Mouse (Mus musculus): Measurements from ENCODE around the gene H2-M10.2.
A peak's percentile ranks its signal among the peaks of the same experiment; 100 is the strongest.

H2-M10.2 gene

DNA sequence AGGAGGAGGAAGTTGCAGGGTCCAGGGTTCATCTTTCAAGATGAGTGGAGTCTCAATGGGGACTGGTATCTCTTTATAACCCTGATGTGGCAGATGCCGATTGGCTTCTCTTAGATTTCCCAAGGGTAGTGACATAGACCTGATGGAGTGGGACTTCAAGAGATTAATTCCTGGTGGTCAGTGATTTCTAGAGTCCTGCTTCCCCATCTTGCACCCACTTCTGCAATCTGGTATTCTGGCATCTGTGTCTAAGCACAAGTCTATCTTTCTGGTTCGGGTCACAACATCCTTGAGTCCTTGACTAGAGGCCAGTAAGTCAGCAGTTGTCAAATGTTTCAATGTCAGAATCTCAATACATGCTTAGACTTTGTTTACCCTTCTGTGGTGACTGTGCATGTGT is at the start of gene H2-M10.2:
H2-M10.2 (minus strand) TSS at position 101 of the 400 bp plus-strand sequence.
- DNase-seq (ENCODE audit: extremely low read depth, low read depth, low spot score): no peak

DNA sequence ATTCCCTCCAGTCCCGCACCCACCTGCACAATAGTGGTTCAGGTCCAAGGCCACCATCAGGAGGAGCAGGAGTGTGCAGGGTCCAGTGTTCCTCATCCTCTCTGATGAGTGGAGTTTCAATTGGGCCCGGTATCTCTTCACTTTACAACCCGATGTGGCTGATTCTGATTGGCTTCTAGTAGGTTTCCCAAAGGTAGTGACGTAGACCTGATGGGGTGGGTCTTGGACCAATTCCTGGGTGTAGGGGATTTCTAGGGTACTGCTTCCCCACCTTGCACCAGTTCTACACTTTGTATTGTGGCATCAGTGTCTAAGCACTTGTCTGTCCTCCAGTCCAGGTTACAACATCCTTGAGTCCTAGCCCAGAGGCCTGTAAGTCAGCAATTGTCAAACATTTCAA is 39.8 kb upstream of the H2-M10.2 start, which contains the start of gene H2-M10.1:
H2-M10.1 (minus strand) TSS at position 101 of the 400 bp plus-strand sequence.
- no peak for DNase-seq (ENCODE audit: extremely low read depth, low read depth, low spot score)

DNA sequence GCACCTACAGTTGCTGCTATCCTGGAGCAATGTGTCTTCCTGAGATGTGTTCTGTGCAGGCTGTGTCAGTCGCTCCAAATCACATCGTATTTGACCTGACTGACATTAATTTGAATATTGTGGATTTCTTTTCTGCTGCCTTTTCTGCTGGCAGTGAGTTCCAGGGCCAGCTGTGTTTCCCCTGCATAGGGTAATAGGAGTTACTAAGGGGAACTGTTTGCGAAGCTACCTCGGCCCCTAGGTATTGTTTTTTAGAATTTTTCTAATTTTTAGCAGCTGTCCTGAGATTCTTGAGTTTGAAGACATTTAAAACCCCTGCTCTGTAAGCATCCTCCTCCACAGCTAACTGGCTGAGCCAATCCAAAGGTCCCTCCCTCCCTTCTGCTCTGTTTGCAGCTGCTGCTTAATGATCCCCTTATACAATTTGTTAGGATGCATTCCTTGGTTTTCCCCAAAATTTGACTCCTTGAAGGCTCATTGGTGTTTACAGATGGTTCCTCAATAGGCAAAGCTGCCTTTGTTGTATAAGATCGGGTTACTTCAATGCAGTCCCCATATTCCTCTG is 29.5 kb upstream of the H2-M10.2 start:
- no peak for DNase-seq (ENCODE audit: extremely low read depth, low read depth, low spot score)

DNA sequence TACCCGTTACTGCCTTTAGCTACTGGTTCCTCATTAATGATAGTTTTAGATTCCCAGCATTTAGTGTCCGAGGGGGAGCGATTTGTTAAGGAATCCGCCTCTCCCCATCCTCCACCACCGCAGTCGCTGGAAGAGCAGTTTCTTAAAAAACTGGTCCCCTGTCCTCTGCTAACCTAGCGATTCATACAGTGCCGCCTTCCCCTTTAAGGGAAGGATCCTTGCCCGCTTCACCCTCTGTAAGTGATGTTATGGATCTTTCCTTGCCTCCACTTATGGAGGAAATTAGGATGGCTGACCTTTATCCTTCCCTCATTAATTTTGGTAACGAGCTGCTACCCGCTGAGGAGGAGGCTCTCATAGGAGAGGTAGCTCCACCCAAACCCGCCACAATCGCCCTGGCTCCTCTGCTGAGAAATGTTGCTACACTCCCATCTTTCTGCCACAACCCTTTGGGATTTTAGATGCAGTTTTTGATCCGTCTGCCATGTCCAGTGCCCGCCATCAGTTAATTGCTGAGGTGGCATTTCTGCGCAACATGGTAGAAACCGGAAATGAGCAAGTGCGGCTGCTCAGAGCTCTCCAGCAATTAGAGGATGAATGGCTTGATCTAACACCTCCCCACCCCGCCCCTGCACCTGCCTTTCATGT is 28.9 kb upstream of the H2-M10.2 start:
- no peak for DNase-seq (ENCODE audit: extremely low read depth, low read depth, low spot score)

DNA sequence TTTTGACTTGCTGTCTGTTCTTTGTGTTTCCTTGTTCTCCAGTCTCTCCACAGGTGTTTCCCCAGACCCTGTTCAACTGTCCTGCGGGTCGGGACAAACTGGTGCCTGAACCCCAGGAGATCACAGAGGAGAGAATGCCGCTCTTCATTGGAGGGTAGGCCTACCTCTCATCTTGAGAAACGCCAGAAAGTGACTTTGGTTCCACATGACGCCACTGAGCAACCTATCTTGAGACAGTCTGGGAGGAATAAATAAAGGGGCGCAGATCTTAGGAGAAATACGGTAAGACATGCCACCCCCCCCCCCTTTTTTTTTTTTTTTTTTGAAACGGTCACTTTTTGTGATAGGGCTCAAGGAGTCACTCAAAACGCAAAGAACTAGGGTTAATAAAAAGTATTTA is 28.2 kb upstream of the H2-M10.2 start:
- no peak for DNase-seq (ENCODE audit: extremely low read depth, low read depth, low spot score)

DNA sequence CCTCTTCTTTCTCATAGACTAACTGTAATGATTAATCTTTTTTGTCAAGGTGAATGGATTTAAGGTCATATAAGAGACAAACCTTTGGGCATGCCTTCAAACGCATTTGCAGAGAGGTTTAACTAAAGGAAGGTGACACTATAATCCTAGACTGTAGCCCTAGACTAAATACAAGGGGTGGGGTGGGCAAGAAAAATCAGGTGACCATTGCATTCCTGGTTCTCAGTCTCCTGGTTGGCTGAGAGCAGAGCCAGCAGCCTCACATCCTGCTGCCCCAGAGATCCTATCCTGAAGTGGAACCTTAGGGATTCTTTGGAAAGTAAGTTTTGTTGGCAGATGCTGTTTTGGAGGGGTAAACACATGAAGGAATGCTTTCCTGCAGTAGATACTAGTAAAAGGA is 23.0 kb upstream of the H2-M10.2 start:
- DNase-seq (ENCODE audit: extremely low read depth, low read depth, low spot score): no peak

DNA sequence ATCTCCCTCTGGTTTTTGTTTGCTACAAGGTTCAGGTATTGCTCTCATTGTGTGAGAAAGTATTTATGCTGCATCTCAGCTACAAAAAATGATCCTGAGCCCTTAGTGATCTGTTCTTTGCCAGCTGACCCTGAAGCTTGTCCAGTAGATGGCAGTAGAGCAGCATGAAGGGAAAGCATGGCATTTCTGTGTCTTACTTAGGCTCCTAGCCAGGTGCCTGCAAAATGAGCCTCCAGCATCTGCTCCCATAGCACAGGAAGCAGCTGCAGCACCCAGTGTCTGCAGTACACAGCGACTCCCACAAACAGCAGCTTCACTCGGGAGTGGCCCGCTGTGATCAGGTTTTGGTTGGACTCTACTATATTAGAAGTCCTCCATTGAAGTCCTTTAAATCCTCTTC is 22.6 kb upstream of the H2-M10.2 start:
- peak; percentile 5 for DNase-seq (ENCODE audit: extremely low read depth, low read depth, low spot score)

DNA sequence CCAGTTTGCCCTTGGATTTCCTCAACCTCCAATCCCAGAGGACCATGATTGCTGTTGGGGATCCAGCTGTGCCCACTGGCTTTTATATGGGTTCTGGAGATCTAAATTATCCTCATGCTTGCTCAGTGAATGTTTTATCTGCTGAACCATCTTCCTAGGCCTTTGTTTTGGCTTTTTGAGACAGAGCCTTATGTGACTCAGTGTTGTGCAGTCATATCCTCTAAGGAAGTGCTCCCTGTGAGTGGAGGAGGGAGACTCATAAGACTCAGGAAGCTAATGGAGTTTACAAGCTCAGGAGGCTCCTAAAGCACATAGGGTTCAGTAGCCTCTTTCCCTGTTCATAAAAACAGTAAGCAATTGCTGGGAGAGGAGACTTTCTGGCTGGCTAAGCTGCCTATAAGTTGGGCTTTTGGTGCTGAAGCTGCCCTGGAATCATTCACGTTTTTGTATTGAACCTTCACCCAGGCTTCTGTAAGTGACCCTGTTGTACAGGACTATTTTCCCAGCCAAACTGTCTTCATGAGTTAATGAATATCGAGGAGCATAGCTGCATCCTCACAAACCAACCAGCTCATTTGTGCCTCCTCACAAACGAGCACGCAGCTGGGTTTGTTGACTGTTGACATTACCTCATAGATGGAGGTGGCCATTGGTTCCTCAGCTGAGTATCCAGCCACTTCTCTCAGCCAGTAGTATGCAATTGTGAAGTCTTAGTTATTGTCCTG is 4.6 kb downstream of the H2-M10.2 start:
- no peak for DNase-seq (ENCODE audit: extremely low read depth, low read depth, low spot score)

DNA sequence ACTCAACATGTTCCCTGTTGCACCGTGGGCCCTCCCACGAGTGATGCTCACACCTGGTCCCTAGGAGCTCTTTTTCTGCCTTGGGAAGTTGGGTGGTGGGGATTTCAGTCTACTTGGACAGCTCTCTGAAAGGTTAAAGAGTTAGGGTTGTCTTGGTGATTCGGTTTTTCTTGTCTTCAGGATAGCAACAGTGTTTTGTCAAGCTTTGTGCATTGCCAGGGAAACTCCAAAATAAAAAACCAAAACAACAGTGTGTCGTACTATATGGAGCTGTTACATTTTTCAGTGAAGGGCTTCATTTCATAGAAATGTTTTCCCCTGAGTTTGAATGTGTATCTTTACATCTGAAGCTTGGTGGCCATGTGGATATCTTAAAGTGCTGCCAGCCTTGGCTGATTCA is 11.5 kb downstream of the H2-M10.2 start:
- no peak for DNase-seq (ENCODE audit: extremely low read depth, low read depth, low spot score)

DNA sequence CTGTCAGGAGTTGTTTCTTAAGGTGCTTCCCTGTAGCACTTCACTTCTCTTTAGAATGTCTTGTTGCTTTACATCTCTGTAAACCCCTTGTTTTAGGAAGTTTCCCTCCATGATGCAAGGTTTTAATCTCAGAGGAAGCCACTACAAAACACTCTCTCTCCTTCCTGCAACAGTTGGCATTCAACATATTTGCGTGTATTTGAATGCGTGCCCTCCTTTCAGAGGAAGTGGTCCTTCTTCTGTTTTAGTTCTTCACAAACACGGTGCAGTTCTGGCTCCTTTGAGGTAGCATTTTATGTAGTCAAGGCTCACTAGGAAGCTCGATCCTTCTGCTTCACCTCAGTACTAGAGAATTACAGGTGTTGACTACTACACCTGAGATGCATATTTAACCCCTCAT is 12.5 kb downstream of the H2-M10.2 start:
- no peak for DNase-seq (ENCODE audit: extremely low read depth, low read depth, low spot score)

DNA sequence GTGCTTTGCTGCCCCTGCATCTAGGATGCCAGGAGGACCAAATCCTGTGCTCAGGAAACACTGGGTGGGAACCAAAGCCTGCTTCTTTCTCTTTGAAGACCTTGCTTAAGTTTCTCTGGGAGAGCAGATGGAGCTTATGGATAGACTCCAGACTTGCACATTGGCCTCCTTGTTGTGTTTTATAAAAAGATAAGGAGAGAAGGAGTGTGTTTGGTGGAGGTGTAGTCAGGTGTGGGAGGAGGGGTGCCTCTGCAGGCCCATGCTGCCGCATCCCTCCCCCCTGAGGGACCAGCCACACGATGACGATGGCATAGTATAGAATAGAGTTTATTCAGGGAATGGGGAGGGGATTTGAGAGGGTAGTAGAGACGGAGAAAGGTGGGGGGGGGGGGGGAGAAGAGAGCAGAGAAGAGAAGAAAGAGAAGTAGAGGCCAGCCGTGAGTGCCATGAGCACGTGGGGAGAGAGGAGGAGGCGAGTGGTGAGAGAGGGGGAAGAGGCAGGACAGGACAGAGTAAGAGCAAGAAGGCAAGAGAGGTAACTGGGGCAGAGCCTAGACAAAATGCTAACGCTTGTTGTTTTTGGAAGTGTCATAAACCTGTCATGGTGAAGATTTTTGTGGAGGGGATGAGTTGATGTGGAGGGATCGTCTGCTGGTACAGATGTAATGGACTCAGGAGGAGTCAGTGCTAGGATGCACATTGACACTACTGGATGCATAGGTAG is 13.5 kb downstream of the H2-M10.2 start:
- DNase-seq (ENCODE audit: extremely low read depth, low read depth, low spot score): no peak

DNA sequence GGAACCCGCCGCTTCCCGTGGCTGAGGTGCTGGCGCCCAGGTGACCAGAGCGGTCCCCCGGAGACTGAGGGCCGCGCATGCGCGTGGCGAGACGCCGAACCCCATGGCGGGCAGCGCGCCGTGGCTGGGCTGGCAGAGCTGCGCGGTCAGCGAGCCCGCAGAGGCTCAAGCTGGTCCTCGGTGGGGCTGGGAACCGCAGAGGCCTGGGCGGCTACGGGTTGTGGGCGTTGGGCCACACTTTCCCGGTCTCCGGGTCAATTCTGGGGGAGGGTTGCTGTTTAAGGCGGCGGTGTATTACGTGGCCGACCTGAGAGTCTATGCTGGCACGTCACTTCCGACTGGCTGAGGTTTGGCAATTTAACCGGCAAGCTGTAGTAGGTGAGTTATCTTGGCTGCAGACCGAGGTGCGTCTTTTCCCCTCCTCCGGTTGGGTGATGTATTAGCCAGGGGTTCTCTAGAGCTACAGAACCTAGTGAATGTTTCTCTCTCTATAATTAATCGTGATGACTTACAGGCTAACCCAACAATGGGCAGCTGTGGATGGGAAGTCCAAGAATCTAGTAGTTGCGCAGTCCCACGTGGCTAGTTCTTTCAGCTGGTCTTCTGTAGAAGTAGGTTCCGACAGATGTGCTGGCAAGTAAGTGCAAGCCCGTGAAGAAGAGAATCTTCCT is 14.6 kb downstream of the H2-M10.2 start, which contains the start of gene Trim39:
Trim39 (minus strand) TSS at position 662 of the 671 bp plus-strand sequence.
- DNase-seq (ENCODE audit: extremely low read depth, low read depth, low spot score): peak; percentile 42

DNA sequence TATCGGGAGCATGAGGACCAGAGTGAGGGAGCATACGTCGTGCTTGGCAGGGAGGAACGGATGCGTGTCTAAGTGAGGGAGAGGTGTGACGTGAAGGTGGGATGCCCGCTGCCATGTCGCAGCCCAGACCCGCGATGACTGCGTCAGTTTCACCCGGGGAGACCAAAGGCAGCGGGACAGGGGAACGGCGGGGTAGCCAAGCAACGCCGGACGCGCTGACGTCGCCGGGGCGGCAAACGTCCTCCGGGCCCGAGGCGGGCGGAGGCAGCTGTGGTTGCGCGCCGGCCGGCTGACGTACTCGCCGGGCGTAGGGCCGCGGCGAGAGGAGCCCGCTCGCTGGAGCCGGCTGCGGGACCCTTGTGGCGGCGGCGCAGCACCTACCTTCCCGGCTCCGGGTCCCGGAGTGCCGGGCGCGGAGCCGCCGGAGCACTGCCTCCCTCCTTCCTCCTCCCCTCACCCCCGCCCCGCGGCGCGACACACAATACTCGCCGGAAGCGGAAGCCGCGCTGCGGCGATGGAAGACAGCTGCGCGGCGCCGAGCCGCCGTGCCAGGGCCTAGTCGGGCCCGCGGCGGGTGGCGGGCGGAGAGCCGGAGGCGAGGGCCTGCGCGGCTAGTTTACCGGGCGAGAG is 15.2 kb downstream of the H2-M10.2 start:
- DNase-seq (ENCODE audit: extremely low read depth, low read depth, low spot score): no peak

DNA sequence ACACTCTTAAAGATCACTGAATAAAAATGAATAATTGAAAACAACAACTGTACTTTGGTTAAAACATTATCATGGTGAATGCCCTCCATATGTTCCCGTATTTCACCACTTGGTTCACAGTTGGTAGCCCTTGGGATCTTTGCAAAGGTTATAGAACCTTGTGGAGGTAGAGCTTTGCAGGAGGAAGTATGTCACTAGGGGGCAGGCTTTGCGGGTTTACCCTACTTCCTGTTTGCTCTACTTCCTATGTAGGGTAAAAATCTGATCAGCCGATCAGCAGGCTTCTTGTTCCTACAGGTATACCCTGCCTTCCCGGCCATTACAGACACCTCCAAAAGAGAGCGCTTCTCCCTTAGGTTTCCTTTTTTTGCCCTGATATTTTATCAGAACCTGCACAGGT is 20.5 kb downstream of the H2-M10.2 start:
- no peak for DNase-seq (ENCODE audit: extremely low read depth, low read depth, low spot score)

DNA sequence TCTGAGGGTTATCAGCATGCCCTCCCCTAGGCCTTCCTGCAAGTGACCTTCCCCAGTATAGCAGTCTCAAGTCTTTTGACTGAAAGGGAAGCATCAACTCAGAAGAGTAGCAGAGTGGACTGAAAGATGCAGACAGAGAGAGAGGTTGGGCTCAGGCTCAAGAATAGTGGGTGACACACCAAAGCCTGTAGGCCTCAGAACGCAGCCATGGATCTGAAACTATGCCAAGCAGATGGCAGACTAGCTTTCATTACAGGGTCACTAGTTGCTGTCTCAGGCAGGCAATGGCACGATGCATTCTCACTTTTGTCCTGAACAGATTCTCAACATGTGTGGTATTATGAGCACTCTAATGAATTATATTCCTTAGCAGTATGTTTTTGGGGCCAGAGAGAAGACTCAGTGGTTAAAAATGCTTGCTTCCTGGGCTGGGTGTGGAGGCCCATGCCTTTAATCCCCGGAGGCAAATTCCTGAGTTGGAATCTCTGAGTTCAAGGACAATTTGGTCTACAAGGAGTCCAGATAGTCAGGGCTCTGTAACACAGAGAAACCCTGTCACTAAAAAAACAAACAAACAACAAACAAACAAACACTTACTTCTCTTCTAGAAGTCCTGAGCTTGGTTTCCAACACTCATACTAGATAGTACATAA is 21.9 kb downstream of the H2-M10.2 start:
- no peak for DNase-seq (ENCODE audit: extremely low read depth, low read depth, low spot score)

DNA sequence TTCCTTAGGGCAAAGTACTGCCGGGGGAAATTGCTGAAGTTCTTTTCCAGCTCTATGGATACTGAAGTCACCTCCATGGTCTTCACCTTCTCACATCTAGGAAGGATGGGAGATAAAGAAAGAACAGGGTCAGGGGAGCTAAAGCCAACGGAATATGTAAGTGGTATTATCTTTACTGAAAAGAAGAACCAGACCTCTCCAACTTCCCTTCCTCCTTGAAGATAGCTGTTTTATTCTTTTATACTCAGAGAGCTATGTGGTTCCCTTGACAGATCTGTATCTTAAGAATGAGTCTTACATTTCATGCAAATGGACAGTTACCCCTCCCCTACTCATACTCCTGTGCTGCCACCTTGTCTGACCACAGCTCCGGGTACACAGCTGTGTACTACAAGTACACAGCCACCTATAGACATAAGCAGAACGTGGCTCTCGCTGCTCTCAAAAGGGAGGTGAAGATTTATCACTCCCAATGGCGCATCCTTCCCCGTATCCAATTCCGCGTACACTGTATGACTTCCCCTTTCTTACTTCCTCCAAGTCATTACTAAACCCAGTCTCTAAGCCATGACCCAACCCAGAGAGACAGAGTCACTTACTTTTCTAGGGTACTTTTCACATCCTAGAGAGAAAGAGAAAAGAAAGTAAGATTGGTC is 24.7 kb downstream of the H2-M10.2 start:
- no peak for DNase-seq (ENCODE audit: extremely low read depth, low read depth, low spot score)

DNA sequence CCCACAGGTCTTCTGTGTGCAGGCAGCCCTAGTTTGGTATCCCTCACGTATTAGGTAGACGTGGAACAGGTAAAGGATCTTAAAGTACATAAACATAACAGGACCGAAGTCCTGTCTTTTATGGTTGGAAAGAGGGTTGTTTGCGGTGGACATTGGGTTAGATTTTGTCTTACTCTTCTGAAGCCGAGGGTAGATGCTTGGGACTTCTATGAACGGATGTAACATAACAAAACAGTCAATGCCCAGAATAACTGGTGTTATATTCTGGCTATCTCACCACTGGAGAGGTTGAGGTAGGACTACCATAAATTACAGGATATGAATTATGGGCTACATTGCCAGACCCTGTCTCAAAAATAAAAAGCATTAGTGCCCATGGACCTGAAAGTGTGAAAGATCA is 28.3 kb downstream of the H2-M10.2 start, which contains the start of gene Rpp21:
Rpp21 (minus strand) TSS at position 101 of the 400 bp plus-strand sequence.
- DNase-seq (ENCODE audit: extremely low read depth, low read depth, low spot score): no peak

DNA sequence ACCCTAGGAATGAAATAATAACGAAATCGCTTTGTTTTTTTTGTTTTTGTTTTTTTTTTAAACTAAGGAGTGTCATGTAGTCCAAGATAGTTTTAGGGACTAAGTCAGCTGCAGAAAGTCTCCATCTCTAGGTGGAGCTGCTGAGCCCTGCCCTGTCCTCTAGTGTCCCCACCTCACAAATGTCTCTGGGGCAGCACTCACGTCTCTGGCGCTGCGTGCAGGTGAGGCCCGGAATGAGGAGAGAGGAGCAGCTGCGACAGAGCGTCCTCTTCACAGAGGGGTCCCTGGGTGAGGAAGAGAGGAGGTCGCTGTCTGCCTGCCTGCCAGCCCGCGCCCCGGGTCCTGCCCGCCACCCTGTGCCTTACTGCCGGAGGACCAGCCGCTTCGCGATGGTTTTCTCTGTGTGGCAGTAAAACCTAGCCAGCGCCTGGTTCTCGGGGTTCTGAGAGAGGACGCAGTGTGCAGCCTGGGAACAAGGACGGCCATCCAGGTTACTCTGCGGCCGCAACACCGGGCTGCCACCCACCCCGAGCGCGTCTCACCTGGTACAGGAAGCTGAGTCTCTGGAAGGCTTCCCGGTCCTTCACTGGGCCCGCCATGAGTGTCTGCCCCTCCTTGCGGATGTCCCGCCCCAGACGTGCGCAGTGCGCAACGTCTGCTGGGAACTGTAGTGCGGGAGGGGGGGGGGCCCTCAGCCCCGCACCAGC is 28.9 kb downstream of the H2-M10.2 start:
- DNase-seq (ENCODE audit: extremely low read depth, low read depth, low spot score): peak; percentile 21

DNA sequence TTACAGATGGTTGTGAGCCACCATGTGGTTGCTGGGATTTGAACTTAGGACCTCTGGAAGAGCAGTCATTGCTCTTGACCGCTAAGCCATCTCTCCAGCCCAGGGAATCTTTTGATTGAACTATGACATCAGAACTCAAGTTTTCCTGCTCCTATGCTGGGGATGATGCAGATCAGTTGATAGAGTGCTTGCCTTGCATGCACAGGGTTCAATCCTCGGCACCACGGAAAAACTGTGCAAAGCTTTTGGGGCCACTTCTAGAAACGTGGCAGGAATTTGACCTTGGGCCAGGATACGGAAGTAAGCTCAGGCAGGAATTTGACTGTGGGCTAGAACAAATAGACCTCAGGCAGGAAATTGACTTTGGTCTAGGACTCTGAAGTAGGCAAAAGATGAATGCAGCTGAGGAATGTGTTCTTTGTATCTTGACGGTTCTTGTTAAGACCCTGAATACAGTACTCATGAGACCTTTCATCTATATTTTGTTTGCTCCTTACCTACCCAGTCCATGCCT is 33.1 kb downstream of the H2-M10.2 start:
- DNase-seq (ENCODE audit: extremely low read depth, low read depth, low spot score): no peak

All from fat pad, adult 2 months (tissue).